Mouse (Mus musculus) embryonic facial prominence, embryonic 11.5 days (tissue): ENCODE results near the gene Olfr1265. TPM values are rescaled to one million over a fixed set of nuclear protein-coding genes. Genes with fewer than 3 reads are reported as not detected.

Source experiments
- polyA plus RNA-seq: library from polyadenylated mRNA; unstranded; fragments of >200 nt; fragmentation: Nextera tagmentation; extraction: Ambion mirVana; gene quantifications from 2 replicates; pipeline ENCODE4 v1.2.1, GENCODE M21; 2014

Gene Olfr1265
- polyA plus RNA-seq, 1 experiment from 2014 or later = not detected

Other genes starting within 250 kb of the Olfr1265 start
- gene Olfr1254, start 241.7 kb upstream of the Olfr1265 start, polyA plus RNA-seq = not detected in 2 replicates
- not detected in 2 replicates for gene Olfr1255, start 223.3 kb upstream of the Olfr1265 start, polyA plus RNA-seq
- gene Olfr1256, start 193.8 kb upstream of the Olfr1265 start, polyA plus RNA-seq = not detected in 2 replicates
- gene Olfr48, start 187.1 kb upstream of the Olfr1265 start, polyA plus RNA-seq = not detected in 2 replicates
- not detected in 2 replicates for gene Olfr1257, start 156.9 kb upstream of the Olfr1265 start, polyA plus RNA-seq
- not detected in 2 replicates for gene Olfr1258, start 108.0 kb upstream of the Olfr1265 start, polyA plus RNA-seq
- not detected in 2 replicates for gene Olfr1259, start 86.7 kb upstream of the Olfr1265 start, polyA plus RNA-seq
- not detected in 2 replicates for gene Olfr1260, start 61.0 kb upstream of the Olfr1265 start, polyA plus RNA-seq
- gene Olfr1261, start 44.1 kb upstream of the Olfr1265 start, polyA plus RNA-seq = not detected in 2 replicates
- gene Olfr1262, start 35.2 kb upstream of the Olfr1265 start, polyA plus RNA-seq = not detected in 2 replicates
- gene Olfr1263, start 23.2 kb upstream of the Olfr1265 start, polyA plus RNA-seq = not detected in 2 replicates
- not detected in 2 replicates for gene Olfr1264, start 9.8 kb upstream of the Olfr1265 start, polyA plus RNA-seq
- not detected in 2 replicates for gene Olfr140, start 28.3 kb downstream of the Olfr1265 start, polyA plus RNA-seq
- not detected in 2 replicates for gene Olfr1269, start 86.1 kb downstream of the Olfr1265 start, polyA plus RNA-seq
- gene Olfr32, start 107.0 kb downstream of the Olfr1265 start, polyA plus RNA-seq = 0.08 TPM in 1 of 2 replicates, not detected in the other
- gene Olfr1270, start 117.8 kb downstream of the Olfr1265 start, polyA plus RNA-seq = 0.07 TPM in 1 of 2 replicates, not detected in the other
- gene Olfr1506, start 189.2 kb downstream of the Olfr1265 start, polyA plus RNA-seq = not detected in 2 replicates
- not detected in 2 replicates for gene Olfr142, start 222.3 kb downstream of the Olfr1265 start, polyA plus RNA-seq
- not detected in 2 replicates for gene Olfr1271, start 235.7 kb downstream of the Olfr1265 start, polyA plus RNA-seq